Mouse (Mus musculus) brown adipose tissue, adult 24 weeks (tissue): ENCODE results near the gene Lce1m. TPM values are rescaled to one million over a fixed set of nuclear protein-coding genes. Genes with fewer than 3 reads are reported as not detected.
"Not testable (repeated sequence)": the region's sequence is repeated elsewhere in the genome, so short reads cannot be mapped to it uniquely, and the experiment has no call there.

Source experiments
- H3K27ac ChIP-seq: fragments of 200-500 bp; replicated peaks from 2 replicates; pipeline ENCODE4 v1.5.1; 2012; ENCODE audit warnings: low read depth, mild to moderate bottlenecking, low read length
- H3K4me1 ChIP-seq: fragments of 200-500 bp; 2 replicates; pipeline ENCODE4 v1.6.1; 2012; ENCODE audit warnings: low read length, mixed read lengths; ENCODE audit not compliant: control insufficient read depth, insufficient read depth, insufficient read length
- H3K4me3 ChIP-seq: fragments of 200-500 bp; 2 replicates; pipeline ENCODE4 v1.5.1; 2012; ENCODE audit warnings: low read depth, mild to moderate bottlenecking, low read length, moderate library complexity; ENCODE audit not compliant: insufficient read depth
- polyA plus RNA-seq: library from polyadenylated mRNA; stranded (reverse); fragments of >200 nt; gene quantifications from 2 replicates; pipeline ENCODE4 v1.2.4, GENCODE M21; 2012; ENCODE audit not compliant: missing spikeins, insufficient read depth, insufficient read length

The Lce1m gene
- polyA plus RNA-seq, result 3.5 TPM in 1 of 2 replicates, not detected in the other

DNA sequence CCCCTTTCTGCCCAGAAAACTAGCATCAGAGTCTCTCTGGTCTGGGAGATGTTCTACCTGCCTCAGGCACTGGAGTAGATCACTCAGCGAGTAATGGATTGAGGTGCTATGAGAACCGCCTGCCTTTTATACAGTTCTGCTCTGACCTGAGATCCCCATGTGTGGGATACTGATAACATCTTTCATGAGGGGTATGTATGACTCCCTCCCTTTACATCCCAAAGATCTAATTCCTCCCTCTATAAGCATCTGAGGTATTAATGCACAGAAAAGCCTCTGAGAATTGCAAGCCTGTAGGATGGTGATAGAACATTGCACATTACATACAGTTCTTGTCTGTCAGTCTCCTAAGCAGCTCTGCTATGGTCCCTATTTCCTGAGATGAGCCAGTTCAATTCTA is at the start of gene Lce1m:
TSS of gene Lce1m (minus strand) at position 101 of the 400 bp plus-strand sequence.
- Histone ChIP-seq H3K27ac (no peak within 1 kb of the TSS), H3K4me1 (no peaks in the 10 kb centered on the region), H3K4me3 (no peak within 1 kb of the TSS)

DNA sequence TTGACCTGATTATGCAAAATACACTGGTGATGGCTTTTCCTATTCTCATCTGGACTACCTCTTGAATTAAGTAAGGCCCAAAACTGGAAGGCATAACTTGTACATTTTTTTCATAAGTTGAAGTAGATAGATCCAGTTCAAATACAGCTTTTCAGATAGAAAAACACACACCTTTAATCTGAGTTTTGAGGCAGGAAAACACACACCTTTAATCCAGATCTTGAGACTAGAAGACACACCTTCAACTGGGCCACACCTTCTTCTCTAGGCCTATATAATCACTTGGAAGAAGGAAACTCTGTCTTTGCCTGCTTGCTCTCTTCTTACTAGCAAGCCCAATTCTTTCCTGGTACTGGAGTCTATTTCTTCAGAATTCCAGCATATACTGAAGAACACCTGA is 49.7 kb upstream of the Lce1m start, which contains the start of gene Gm4858:
TSS of gene Gm4858 (plus strand) at position 301 of the 400 bp plus-strand sequence.
- not testable (repeated sequence) for H3K27ac ChIP-seq, H3K4me1 ChIP-seq, H3K4me3 ChIP-seq

DNA sequence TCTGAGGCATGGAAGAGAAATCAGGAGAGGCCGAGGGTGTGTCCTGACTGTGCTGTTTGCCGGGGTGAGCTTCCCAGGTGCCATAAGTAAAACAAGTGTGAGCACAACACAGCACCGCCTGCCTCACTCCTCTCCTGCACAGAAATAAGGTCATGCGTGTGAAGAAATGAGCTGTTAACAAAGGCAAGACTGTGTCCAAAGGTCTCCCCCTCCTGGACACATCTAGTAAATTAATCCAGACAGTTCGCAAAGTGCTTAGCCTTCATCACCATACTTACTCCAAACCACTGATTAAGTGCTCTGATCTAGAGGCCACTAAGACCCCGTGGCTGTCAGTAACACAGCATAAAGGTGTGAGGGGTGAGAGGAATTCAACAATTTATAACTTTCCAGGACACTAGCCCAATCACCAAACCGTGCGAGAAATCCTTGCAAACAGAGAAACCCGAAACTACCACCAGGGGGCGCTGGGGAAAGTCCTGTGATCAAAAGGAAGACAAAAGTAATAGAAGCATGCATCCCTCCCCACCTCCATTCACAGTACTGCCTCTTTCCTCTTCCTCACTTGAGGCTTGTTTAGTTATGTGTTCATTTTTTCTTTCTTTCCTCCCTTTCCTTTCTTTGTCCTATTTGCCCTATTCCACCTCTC is 34.1 kb upstream of the Lce1m start:
- Histone ChIP-seq H3K4me3 (no peak overlapping the region), H3K27ac (no peak overlapping the region), H3K4me1 (no peaks in the 10 kb centered on the region)

DNA sequence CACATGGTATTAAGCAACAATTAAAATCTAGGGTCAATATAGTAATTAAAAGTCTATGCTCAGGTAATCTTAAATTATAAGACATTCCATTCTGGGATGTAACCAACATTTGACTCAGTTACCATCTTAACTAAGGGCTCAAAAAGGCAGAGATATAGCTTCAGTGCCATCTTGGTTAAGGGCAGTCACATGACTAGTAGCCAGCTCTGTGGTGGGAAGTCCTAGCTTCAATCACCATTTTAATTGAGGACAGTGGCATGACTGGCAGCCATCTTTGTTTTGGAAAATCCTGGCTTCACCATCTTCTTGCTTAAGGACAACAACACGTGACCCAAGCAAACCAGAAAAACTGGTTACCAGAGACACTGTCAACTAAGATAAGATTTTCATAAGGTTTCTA is 31.3 kb upstream of the Lce1m start:
- H3K4me3 ChIP-seq, result no peak overlapping the region
- no peak overlapping the region for H3K27ac ChIP-seq
- H3K4me1 ChIP-seq, result no peaks in the 10 kb centered on the region

DNA sequence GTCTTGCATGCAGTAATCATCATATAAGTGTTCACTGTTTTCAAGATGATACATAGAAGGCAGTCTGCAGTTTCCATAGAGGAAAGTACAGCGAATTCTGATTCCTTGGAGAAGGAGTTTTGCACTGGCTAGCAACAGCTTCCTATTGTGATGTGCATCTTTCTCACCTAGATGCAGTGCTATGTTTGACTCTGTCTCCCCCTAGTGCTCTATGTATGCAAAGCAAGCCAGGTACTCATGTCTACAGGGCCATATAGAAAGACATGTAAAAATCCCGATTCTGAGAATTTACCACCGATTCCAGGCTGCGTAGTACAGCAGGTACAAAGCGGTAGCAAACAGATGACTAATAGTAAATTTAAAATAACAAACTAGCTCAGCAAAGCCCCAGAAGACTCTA is 12.6 kb upstream of the Lce1m start:
- H3K4me3 ChIP-seq, result no peak overlapping the region
- H3K4me1 ChIP-seq, result no peaks in the 10 kb centered on the region
- H3K27ac ChIP-seq, result no peak overlapping the region

DNA sequence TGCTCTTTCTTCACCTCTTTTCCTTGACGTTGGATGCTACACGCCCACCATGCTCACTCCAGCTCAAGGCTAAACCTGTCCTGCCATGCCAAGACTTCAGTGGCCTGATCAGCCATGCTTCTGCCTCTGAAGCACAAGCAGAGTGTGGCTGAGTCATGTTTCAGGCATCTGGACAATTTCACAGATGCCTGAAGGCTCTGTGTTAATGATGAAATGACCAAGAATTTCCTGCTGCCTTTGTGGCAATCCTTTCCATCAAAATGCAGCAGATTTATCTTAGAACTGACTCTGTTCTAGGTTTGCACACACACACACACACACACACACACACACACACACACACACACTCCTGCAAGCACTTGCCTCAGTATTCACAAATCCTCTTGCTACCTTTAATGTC is 6.6 kb upstream of the Lce1m start:
- no peak overlapping the region for H3K4me3 ChIP-seq
- H3K27ac ChIP-seq, result no peak overlapping the region

DNA sequence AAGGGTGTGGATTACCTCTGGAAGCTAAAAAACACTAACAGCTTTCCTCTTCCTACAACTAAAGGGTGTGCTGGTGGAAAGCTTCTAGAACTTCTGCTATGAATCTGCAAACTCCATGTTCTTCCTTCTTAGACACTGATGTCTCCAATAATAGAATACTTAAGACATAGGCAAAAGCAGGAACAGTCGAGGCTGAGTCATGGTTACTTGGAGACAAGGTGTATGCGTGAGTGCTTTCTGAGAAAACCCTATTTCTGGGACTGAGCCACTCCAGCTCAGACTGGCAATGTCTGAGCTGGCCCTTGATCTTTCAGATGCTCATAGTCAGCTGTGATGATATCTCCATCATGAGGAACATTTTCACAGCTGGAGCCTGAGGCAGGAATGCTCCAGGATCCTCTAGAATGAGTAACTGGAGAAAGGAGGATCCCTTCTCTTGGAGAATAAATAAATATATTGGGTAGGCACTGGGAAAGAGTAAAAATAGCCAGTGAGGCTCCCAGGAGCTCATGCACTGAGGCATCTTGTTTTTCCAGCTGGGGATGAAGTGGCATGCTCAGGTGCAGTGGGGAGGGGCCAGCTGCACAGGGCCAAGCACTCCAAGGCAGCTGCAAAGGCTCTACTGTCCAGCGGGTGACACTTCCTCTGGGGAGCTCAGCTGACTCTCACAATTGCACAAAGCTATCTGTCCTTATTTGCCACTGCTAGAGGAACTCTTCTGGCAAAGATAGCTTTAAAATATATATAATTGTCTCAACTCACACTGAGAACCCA is 4.7 kb upstream of the Lce1m start:
- Histone ChIP-seq H3K4me1 (no peaks in the 10 kb centered on the region), H3K4me3 (no peak overlapping the region), H3K27ac (no peak overlapping the region)

More for the DNA sequence above, 6.6 kb upstream of the Lce1m start:
- H3K4me1 ChIP-seq, result no peaks in the 10 kb centered on the region

DNA sequence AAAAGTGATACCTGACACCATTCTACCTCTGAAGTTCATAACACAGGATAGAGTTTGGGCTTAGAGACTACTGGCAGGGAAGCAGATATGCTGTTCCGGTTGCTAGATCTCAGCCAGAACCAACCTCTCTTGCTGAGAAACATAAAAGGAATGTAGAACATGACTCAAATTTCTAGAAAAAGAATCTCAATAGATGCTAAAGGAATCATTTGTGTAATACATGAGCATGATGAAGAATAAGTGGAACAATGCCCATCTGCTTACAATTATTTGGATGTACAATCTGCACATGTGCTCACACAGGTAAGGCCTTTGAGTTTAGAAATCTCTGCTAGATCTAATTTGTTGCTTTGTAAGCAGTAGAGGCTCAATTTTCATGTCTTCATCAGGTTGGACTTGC is 2.3 kb upstream of the Lce1m start:
- H3K4me3 ChIP-seq, result no peak overlapping the region
- H3K27ac ChIP-seq, result no peak overlapping the region
- no peaks in the 10 kb centered on the region for H3K4me1 ChIP-seq

DNA sequence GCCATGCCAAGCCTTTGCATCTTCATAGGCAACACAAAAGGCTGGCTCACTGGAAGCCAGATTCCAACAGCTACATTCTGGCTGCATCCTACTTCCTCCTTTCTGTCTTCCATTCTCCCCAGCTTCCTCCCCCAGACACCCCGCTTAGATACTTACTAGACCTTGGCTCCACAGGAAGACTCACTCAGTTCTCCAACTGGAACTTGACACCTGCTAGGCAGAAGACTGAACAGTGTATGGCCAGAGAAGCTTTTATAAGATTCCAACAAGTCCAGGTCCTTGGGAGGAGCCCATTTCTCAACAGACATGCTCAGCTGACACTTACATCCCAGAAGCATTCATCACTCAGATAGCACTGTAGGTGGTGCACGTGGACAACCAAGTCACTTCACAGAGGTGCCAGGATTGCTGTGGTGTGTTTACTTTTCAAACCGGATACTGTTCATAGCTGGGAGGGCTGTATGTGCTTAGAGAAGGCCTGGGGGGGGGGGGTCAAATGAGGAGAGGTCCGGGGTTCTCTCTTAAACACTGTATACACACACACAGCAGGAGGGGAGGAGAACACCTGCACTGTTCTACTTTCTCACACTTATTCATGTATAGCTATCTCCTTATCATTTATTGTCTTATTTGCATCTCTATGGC is 3.3 kb downstream of the Lce1m start, which contains the start of gene Crct1:
TSS of gene Crct1 (minus strand) at position 228 of the 645 bp plus-strand sequence.
- H3K4me3 ChIP-seq, result no peak within 1 kb of the TSS
- no peaks in the 10 kb centered on the region for H3K4me1 ChIP-seq
- H3K27ac ChIP-seq, result no peak within 1 kb of the TSS

DNA sequence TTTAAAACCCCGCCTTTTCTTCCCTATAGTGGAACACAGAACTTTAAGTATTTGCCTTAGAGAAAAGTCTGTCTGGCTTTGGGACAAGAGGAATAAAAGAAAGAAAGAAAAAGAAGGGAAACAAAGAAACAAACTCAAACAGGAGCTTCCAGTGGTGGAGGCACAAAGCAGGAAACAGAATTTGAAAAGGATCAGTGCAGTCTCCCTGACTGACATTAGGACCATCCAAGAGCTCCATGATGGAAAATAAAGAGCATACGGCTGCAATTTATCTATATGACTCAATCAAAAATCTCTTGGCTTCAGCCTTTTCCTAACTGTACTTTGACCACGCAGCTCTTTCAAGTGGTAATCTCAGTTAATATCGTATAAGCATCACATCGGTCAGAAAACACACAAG is 4.0 kb downstream of the Lce1m start:
- Histone ChIP-seq H3K27ac (no peak overlapping the region), H3K4me1 (no peaks in the 10 kb centered on the region), H3K4me3 (no peak overlapping the region)

DNA sequence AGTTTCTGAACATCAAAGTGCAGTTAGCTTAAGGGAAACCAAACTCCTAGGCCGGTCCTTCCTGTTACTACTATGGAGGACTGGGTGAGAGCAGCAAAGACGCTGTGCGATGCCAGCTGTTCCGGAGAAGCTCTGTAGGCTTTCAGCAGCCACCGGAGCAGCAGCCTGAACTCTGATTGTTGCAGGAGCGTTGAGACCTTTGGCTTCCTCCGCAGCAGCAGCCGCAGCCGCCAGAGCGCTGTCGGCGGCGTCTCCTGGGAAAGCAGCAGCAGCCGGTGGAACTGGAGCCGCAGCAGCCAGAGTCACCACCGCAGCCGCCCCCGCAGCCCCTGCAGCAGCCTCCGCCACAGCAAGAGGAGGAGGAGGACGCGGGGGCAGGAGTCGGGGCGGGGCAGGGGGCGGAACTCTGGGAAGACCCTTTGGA is 4.5 kb downstream of the Lce1m start:
- Histone ChIP-seq H3K4me1 (no peaks in the 10 kb centered on the region), H3K4me3 (no peak overlapping the region), H3K27ac (no peak overlapping the region)

DNA sequence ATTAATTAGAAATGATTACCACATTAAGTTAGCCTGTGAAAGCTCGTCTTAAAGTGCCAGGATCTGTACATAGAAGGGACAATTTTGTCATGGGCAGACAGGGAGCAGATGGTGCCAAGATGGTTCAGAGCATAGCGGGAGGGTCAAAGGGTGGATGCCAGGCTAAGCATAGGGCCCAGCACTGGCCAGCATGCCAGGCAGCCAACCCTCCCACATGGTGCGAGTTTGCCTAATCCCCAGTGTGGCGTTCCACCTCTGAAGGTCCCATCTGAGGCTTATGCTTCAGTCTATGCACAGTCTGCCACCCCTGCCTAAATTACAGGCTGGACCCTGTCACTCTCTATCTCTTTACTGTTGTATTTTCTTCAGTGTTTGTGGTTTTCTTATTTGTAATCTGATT is 16.0 kb downstream of the Lce1m start:
- no peaks in the 10 kb centered on the region for H3K4me1 ChIP-seq

DNA sequence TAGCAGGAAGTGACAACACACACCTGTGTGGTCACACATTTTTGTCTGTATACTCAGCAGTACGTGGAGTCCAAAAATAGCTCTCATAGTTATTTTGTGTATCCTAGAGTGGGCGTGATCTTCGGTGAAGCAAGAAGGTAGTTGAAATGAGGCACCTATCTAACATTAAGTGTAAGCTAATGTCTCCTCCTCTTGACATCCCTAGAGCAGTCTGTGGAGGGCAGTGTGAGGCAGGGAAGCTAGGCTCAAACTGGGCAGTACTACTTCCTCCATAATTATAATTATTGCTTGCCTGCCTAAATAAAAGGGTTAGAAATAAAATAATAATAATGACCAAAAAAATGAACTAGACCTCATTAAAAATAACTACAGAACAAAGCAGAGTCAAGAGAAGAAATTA is 18.2 kb downstream of the Lce1m start:
- Histone ChIP-seq H3K27ac (no peak overlapping the region), H3K4me3 (no peak overlapping the region), H3K4me1 (no peaks in the 10 kb centered on the region)

More for the DNA sequence above, 16.0 kb downstream of the Lce1m start:
- no peak overlapping the region for H3K27ac ChIP-seq
- H3K4me3 ChIP-seq, result no peak overlapping the region

DNA sequence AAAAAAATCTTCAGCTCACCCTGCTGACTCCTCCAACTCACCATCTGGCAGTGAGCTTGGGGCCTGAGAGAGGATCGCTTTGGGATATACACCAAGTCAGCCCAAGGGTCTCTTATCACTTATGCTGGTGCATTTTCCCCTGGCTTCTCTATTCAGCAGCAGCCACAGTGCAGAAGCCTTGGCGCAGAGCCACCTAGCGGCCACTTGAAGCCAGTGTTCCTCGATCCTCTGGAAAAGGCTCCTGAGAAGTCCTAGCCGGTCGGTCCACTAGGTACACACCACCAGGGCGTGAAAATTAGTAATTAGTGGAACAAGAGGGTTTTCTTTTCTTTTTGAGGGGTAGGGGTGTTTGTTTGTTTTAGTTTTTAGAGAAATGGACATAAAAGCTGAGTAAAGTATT is 20.2 kb downstream of the Lce1m start:
- Histone ChIP-seq H3K27ac (no peak overlapping the region), H3K4me1 (no peaks in the 10 kb centered on the region), H3K4me3 (no peak overlapping the region)

DNA sequence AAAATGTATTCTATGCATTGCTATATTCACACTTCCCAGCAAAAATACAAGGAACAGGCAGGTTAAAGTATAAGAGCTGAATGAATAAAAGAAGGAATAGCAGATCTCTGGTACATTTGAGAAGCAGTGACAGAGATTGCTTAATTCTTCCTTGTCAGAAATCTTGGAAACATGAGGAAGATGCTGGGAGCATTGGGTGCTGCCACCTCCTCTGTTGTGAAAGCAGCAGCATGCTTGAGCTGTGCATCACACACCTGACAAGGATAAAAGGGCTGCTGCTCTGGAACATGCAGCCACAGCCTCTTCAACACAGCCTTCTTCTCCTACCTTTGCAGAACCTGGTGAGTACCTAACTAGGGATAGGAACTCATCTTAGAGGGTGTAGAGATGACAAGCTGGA is 26.9 kb downstream of the Lce1m start, which contains the start of gene Lce3f:
TSS of gene Lce3f (plus strand) at position 301 of the 400 bp plus-strand sequence.
- H3K27ac ChIP-seq, result no peak within 1 kb of the TSS
- no peak within 1 kb of the TSS for H3K4me3 ChIP-seq
- H3K4me1 ChIP-seq, result no peaks in the 10 kb centered on the region
